Mouse (Mus musculus) G1E-ER4 (cell line): ENCODE results near the gene Klri2. TPM values are rescaled to one million over a fixed set of nuclear protein-coding genes. Genes with fewer than 3 reads are reported as not detected.
"Not testable (repeated sequence)": the region's sequence is repeated elsewhere in the genome, so short reads cannot be mapped to it uniquely, and the experiment has no call there.

Experiments used
- GATA1 ChIP-seq: IDR thresholded peaks from one replicate; pipeline ENCODE4 v1.8.0; 2012; ENCODE audit warnings: low read length, inconsistent platforms
- polyA plus RNA-seq: library from polyadenylated mRNA; stranded (reverse); fragments of >175 nt; gene quantifications from 2 replicates; pipeline ENCODE4 v1.2.3, GENCODE M21; 2012

Klri2 gene
- not detected in 2 replicates for polyA plus RNA-seq

GRCm38 (mm10) chr6:129740069-129740721 lies at the start of gene Klri2:
Gene Klri2 (minus strand): TSS chr6:129740484.
- TF ChIP-seq GATA1 = no peak

- TF ChIP-seq GATA1 = not testable (repeated sequence)
Measured at GRCm38 (mm10) chr6:129784170-129784569, 43.9 kb upstream of the Klri2 start, which contains the start of gene Gm156. Gene Gm156 (minus strand): TSS chr6:129784270.

GRCm38 (mm10) chr6:129747654-129748032 lies 7.4 kb upstream of the Klri2 start:
- no peak for TF ChIP-seq GATA1

GRCm38 (mm10) chr6:129747016-129747653 lies 6.9 kb upstream of the Klri2 start:
- no peak for TF ChIP-seq GATA1

GRCm38 (mm10) chr6:129746151-129746550 lies 5.9 kb upstream of the Klri2 start:
- no peak for TF ChIP-seq GATA1

- TF ChIP-seq GATA1 = no peak
Measured at GRCm38 (mm10) chr6:129736414-129736813, 3.9 kb downstream of the Klri2 start.

- TF ChIP-seq GATA1 = no peak
Measured at GRCm38 (mm10) chr6:129727237-129727636, 13.0 kb downstream of the Klri2 start.

GRCm38 (mm10) chr6:129721390-129721789 lies 18.9 kb downstream of the Klri2 start:
- TF ChIP-seq GATA1 = no peak

GRCm38 (mm10) chr6:129720487-129720886 lies 19.8 kb downstream of the Klri2 start:
- no peak for TF ChIP-seq GATA1

- TF ChIP-seq GATA1 = no peak
Measured at GRCm38 (mm10) chr6:129717032-129717431, 23.3 kb downstream of the Klri2 start, which contains the start of gene Klri1. Gene Klri1 (minus strand): TSS chr6:129717132.

GRCm38 (mm10) chr6:129713566-129713965 lies 26.7 kb downstream of the Klri2 start:
- TF ChIP-seq GATA1 = no peak

- no peak for TF ChIP-seq GATA1
Measured at GRCm38 (mm10) chr6:129680379-129680778, 59.9 kb downstream of the Klri2 start.

Other genes with a start within 250 kb of the Klri2 start
- not detected in 2 replicates for gene Olr1, start 233.3 kb downstream of the Klri2 start, polyA plus RNA-seq
- gene Tmem52b, start 227.9 kb downstream of the Klri2 start, polyA plus RNA-seq = not detected in 2 replicates
- gene Gabarapl1, start 207.3 kb downstream of the Klri2 start, polyA plus RNA-seq = 71.2 and 107 TPM in 2 replicates
- not detected in 2 replicates for gene Klre1, start 162.6 kb downstream of the Klri2 start, polyA plus RNA-seq
- not detected in 2 replicates for gene Klrd1, start 148.7 kb downstream of the Klri2 start, polyA plus RNA-seq
- not detected in 2 replicates for gene Klrk1, start 116.6 kb downstream of the Klri2 start, polyA plus RNA-seq
- not detected in 2 replicates for gene Klrc3, start 97.1 kb downstream of the Klri2 start, polyA plus RNA-seq
- not detected in 2 replicates for gene Klrc2, start 79.8 kb downstream of the Klri2 start, polyA plus RNA-seq
- not detected in 2 replicates for gene Klrc1, start 61.5 kb downstream of the Klri2 start, polyA plus RNA-seq
- gene Klri1, start 23.4 kb downstream of the Klri2 start, polyA plus RNA-seq = not detected in 2 replicates
- gene Gm156, start 43.8 kb upstream of the Klri2 start, polyA plus RNA-seq = not detected in 2 replicates
- gene Gm17631, start 122.2 kb upstream of the Klri2 start, polyA plus RNA-seq = not detected in 2 replicates
- not detected in 2 replicates for gene Klra17, start 136.2 kb upstream of the Klri2 start, polyA plus RNA-seq
- gene Klra5, start 177.2 kb upstream of the Klri2 start, polyA plus RNA-seq = not detected in 2 replicates